Mouse (Mus musculus): ENCODE data around the gene Mst1. TPM values are rescaled to one million over a fixed set of nuclear protein-coding genes. Genes with fewer than 3 reads are reported as not detected.

Mst1 gene
- total RNA-seq, 2 experiments from 2014 or later, result not detected

GRCm38 (mm10) chr9:108055661-108056237 lies 24.5 kb upstream of the Mst1 start:
- intact Hi-C loops (cut with DNase I), result loop anchor here (10.0 kb wide), 1 partner anchor 91 kb away; no protein-coding TSS in a partner anchor
- no peak for DNase-seq

GRCm38 (mm10) chr9:108056361-108057261 lies 23.6 kb upstream of the Mst1 start:
- no peak for DNase-seq
- intact Hi-C loops (cut with DNase I), result loop anchor here (10.0 kb wide), 1 partner anchor 92 kb away; no protein-coding TSS in a partner anchor

DNA sequence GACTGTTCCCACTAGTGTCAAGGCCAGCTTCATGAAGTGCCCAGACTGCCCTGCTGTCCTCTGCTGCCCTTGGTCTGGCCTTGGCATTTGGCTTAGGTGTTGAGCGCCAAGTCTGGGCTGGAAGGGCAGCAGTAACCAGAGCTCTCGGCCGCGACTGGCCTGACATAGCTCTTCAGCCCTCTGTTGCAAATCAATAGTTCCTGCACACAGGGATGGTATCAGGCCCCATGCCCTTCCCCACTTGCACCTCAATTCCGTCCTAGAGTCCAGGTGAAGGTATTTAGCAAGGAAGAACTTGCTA lies 23.0 kb upstream of the Mst1 start:
- no peak for DNase-seq
- intact Hi-C loops (cut with DNase I), result loop anchor here (10.0 kb wide), 1 partner anchor 92 kb away; no protein-coding TSS in a partner anchor

DNA sequence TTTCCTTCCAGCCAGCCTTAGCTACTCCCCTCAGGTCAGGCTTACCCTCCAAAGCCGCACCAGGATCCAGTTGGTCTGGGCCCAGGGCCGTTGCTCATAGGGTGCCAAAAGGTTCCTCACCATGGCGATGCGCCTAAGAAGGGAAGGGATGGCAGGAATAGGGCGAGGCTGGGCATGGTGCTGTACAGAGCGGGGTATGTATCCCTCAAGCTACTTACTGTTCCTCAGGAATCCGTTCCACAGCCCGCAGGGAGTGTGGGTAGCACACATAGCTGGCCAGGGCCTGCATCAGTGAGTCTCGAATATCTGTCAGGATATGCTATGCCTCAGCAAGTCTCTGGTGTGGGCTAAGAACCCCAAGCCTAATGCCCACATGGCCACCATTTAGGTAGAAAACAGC lies 21.9 kb upstream of the Mst1 start:
- intact Hi-C loops (cut with DNase I), result loop anchor here (10.0 kb wide), 1 partner anchor 93 kb away; no protein-coding TSS in a partner anchor
- DNase-seq, result no peak

- intact Hi-C loops (cut with DNase I), result no loop called here
- DNase-seq, result no peak
These were observed 18.1 kb upstream of the Mst1 start for GRCm38 (mm10) chr9:108062142-108062541.

GRCm38 (mm10) chr9:108063361-108063760 lies 16.9 kb upstream of the Mst1 start:
- intact Hi-C loops (cut with DNase I), result no loop called here
- no peak for DNase-seq

DNA sequence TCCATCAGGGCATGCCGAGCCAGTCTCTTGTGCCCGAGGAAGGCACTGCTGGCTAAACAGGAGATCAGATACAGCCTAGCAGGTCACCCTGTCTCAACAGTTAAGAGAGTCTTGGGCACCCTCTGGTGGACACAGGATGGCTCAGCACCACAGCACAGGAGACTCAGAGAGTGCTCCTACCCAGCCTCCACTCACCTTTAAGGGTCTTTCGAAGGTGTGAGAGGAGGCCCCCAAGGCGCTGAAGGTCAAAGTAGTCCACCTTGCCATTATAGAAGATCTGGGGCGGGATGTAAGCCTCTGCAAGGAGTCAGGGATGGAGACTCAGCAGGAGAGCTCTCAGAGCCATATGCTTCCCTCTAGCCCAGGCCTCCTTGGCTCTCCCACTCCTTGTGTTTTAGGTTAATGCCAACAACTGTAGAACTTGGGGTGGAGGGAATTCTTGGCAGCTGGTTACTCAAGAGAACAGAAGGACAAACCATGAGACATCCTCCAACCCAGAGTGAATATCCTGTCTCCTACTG lies 14.7 kb upstream of the Mst1 start:
- DNase-seq, result peak; percentile 69
- intact Hi-C loops (cut with DNase I), result loop anchor here (5.0 kb wide), 1 partner anchor 163 kb away; no protein-coding TSS in a partner anchor

DNA sequence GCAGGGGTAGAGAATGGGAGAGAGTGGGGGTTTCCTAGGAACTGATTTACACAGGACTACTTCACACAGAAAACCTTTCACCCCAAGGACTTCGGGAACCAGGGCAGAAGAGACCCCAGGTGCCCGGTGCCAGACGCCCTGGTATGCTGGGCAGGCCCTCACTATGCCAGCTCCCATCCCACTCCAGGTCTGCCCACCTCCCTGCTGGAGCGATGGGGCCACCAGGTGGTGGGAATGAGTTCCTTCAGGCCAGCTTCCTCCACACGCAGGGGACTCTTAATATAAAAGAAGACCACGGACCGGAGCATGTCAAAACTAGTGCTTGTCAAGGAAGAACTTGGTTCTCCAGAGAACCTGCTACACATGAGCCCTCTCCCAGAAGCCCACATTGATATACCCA lies 13.0 kb upstream of the Mst1 start:
- DNase-seq, result no peak
- intact Hi-C loops (cut with DNase I), result loop anchor here (5.0 kb wide), 1 partner anchor 165 kb away; no protein-coding TSS in a partner anchor

DNA sequence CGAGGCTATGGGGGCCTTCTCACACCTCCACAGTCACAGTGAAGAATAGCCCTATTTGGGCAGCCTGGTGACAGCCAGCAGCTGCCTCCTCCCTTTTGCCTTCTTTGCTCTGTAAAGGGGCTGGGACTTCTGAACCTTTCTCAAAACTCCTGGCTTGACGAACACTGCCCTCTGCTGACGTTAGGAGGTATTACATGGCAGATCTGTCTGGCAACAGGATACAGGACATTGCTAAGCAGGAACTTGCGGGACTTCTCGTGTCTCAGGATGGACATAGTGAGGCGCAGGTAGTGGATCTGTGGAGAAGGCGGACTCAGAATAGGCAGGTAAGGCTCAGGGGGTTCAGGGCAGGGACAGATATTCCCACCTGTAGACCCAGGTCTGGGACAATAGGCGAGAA lies 12.3 kb upstream of the Mst1 start:
- intact Hi-C loops (cut with DNase I), result loop anchor here (5.0 kb wide), 1 partner anchor 166 kb away; no protein-coding TSS in a partner anchor
- DNase-seq, result peak; percentile 82

DNA sequence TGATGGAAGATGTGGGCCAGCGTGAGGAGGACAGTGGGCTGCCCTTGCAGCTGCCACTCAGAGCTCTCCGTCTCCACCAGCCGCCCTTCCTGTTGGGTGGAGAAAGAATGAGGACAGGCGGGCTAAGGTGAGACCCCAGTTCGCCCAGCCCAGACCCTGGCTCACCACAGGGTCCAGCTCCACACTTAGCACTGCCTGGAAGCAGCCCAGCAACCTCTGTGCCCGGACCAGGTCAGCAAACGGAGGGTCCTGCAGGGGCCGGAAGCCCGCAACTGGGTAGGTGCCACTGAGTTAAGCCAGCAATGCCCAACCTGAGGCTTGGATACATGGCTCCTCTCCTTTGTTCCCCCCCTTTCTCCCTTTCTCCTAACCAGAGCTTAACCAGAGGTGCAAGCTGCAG lies 11.2 kb upstream of the Mst1 start:
- DNase-seq, result no peak
- intact Hi-C loops (cut with DNase I), result loop anchor here (5.0 kb wide), 1 partner anchor 167 kb away; no protein-coding TSS in a partner anchor

DNA sequence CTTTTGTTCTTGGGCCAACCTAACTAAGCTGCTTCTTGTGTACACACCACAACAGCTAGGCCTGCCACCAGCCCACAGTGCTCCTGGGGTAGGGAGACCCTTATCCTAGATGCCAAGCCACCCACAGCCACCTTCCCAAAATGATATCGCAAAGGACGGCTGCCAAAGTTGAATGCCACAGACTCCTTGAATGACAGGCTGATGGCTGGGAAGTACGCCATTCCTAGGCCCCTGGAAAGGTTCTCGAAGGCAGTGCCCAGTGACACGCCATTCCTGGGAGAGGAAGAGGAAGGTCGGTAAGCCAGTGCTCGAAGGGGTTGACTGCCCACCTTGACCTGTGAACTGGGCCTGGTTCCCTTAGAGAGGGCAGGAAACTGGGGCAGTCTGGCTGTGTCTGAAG lies 10.7 kb upstream of the Mst1 start:
- intact Hi-C loops (cut with DNase I), result loop anchor here (5.0 kb wide), 1 partner anchor 167 kb away; no protein-coding TSS in a partner anchor
- no peak for DNase-seq

GRCm38 (mm10) chr9:108071801-108072200 lies 8.4 kb upstream of the Mst1 start:
- DNase-seq, result no peak
- intact Hi-C loops (cut with DNase I), result no loop called here

GRCm38 (mm10) chr9:108072481-108072924 lies 7.7 kb upstream of the Mst1 start:
- intact Hi-C loops (cut with DNase I), result no loop called here
- DNase-seq, result no peak

- intact Hi-C loops (cut with DNase I), result no loop called here
- DNase-seq, result no peak
These were observed 6.9 kb upstream of the Mst1 start for GRCm38 (mm10) chr9:108073141-108073930.

- intact Hi-C loops (cut with DNase I), result no loop called here
- no peak for DNase-seq
These were observed 2.3 kb downstream of the Mst1 start for GRCm38 (mm10) chr9:108082549-108082948.

DNA sequence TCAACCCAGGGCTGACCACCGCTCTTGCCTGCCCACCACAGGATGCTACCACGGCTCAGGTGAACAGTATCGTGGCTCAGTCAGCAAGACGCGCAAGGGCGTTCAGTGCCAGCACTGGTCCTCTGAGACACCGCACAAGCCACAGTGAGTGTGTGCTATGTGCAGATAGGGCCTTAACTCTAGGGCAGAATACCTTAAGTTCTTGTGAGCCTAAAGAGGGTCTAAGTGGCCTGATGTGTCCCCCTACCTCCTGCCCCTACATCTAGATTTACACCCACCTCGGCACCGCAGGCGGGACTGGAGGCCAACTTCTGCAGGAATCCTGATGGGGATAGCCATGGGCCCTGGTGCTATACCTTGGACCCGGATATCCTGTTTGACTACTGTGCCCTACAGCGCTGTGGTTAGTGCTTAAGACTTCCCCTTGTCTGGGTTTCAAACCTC lies 2.8 kb downstream of the Mst1 start, which contains the start of gene Rnf123:
Gene Rnf123, minus strand, starts transcription at position 359 of the 444 bp plus-strand sequence.
- intact Hi-C loops (cut with DNase I), result no loop called here
- no peak for DNase-seq

GRCm38 (mm10) chr9:108083561-108083960 lies 3.3 kb downstream of the Mst1 start:
- intact Hi-C loops (cut with DNase I), result no loop called here
- no peak for DNase-seq

DNA sequence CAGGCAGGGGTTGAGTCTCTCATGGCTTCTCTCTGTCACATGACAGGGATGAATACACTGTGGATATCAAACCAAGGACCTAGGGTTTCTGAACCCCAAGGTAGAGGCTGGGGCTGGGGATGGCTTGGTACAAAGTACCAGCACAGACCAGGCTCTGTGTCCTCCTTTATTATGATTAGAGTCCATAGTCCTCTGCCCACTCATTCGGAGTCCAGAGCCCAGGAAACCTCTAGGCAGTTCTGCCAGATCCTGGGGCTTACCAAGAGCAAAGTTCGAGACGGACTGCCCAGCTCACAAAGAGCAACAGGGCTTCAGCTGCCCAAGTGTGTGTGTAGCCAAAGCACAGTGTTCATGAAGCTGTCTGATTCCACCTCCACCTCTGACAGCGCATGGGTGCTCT lies 5.0 kb downstream of the Mst1 start:
- intact Hi-C loops (cut with DNase I), result no loop called here
- no peak for DNase-seq

DNA sequence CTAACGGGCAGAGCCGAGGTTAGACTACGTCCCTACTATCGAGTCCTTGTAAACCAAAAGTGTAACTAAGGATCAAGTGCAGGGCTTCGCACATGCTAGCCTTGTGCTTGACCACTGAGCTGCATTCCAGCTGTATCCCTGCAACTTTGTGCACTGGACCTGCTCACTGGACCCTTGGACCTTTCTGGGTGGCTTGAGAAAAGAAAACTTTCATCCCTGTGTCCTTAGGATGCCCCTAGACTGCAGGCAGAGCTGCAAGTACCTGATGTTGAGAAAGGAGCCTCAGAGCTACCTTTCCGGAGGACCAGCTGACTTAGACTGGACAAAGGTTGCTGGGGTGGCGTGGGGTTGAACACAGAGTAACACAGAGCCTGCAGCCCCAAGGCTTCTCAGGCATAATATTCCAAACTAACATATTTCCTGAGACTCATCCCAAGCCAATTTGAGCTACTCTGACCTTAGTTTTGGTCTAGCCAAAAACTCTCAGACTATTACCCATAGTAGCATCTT lies 10.4 kb downstream of the Mst1 start:
- DNase-seq, result no peak
- intact Hi-C loops (cut with DNase I), result no loop called here

DNA sequence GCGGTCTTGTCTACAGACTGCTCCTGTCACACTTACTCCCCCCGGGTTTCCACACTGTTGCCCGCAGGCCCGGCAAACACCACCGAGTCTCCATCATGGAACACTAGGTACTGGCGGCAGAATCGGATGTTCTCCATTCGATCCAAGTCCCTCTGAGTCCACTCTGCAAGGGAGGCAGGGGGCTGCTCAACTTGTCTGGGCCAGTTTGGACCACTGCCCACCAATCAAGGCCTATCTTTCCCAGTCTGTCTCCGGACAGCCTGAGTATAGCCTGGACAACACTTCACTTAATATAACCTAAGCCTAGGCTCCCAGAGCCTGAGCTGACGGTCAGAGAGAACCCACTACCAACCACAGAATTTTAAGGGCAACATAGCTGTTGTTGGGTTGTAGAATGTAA lies 13.3 kb downstream of the Mst1 start:
- DNase-seq, result no peak
- intact Hi-C loops (cut with DNase I), result no loop called here

Data from left cerebral cortex, postnatal 4 days (tissue).